Mouse (Mus musculus) liver, adult 10 weeks (tissue): ENCODE results near the gene Atp6v1c2. TPM values are rescaled to one million over a fixed set of nuclear protein-coding genes. Genes with fewer than 3 reads are reported as not detected.

Experiments
- polyA plus RNA-seq: library from polyadenylated mRNA; stranded (reverse); fragments of 350-450 nt; fragmentation: Illumina TruSeq; extraction: RNeasy Lipid Tissue Mini Kit (QIAGEN cat#74804); gene quantifications from one replicate; pipeline ENCODE4 v1.2.3, GENCODE M21; 2014; ENCODE audit warnings: low read depth, low replicate concordance

Atp6v1c2 gene
- not detected for polyA plus RNA-seq

GRCm38 (mm10) chr12:17329259-17329658 lies at the start of gene Atp6v1c2:
Gene Atp6v1c2, minus strand, starts transcription at chr12:17329359.

GRCm38 (mm10) chr12:17348048-17349036 lies 19.2 kb upstream of the Atp6v1c2 start, which contains the start of gene Nol10:
Gene Nol10, plus strand, starts transcription at chr12:17348458.

GRCm38 (mm10) chr12:17265971-17266672 lies 63.0 kb downstream of the Atp6v1c2 start, which contains the start of gene Pdia6:
Gene Pdia6, plus strand, starts transcription at chr12:17266545.

Other genes starting within 250 kb of the Atp6v1c2 start
- not detected for gene Kcnf1, start 152.5 kb downstream of the Atp6v1c2 start, polyA plus RNA-seq
- 110 TPM for gene Pdia6, start 62.8 kb downstream of the Atp6v1c2 start, polyA plus RNA-seq
- gene Nol10, start 19.1 kb upstream of the Atp6v1c2 start, polyA plus RNA-seq: 5.4 TPM
- gene Odc1, start 215.4 kb upstream of the Atp6v1c2 start, polyA plus RNA-seq: 72.6 TPM